Mouse (Mus musculus) thymus, adult 2 months (tissue): ENCODE results near the gene Col8a1. TPM values are rescaled to one million over a fixed set of nuclear protein-coding genes. Genes with fewer than 3 reads are reported as not detected.

Experiments used
- DNase-seq: peaks from one replicate; pipeline ENCODE4 v3.0.0; 2021
- H3K27ac ChIP-seq: fragments of 200-500 bp; 2 replicates; pipeline ENCODE4 v1.5.1; 2012; ENCODE audit warnings: low read length, control low read depth; ENCODE audit not compliant: control insufficient read depth, insufficient read depth
- H3K27me3 ChIP-seq: fragments of 200-500 bp; 2 replicates; pipeline ENCODE4 v1.6.1; 2012; ENCODE audit warnings: mild to moderate bottlenecking, low read length, moderate library complexity, mixed read lengths; ENCODE audit not compliant: control insufficient read depth, insufficient read depth
- H3K36me3 ChIP-seq: fragments of 200-500 bp; 2 replicates; pipeline ENCODE4 v1.6.1; 2012; ENCODE audit warnings: mild to moderate bottlenecking, low read length, moderate library complexity; ENCODE audit not compliant: control insufficient read depth, insufficient read depth
- H3K4me1 ChIP-seq: fragments of 200-500 bp; replicated peaks from 2 replicates; pipeline ENCODE4 v1.6.1; 2012; ENCODE audit warnings: low read length; ENCODE audit not compliant: control insufficient read depth, insufficient read depth
- H3K4me3 ChIP-seq: fragments of 200-500 bp; 2 replicates; pipeline ENCODE4 v1.5.1; 2012; ENCODE audit warnings: mild to moderate bottlenecking, low read length, control low read depth, moderate library complexity; ENCODE audit not compliant: control insufficient read depth, insufficient read depth
- CTCF ChIP-seq: fragments of 200-500 bp; IDR thresholded peaks from 2 replicates; pipeline ENCODE4 v1.5.1; 2012; ENCODE audit warnings: mild to moderate bottlenecking, control low read depth, low read length, moderate library complexity, borderline replicate concordance; ENCODE audit not compliant: control insufficient read depth, poor library complexity, insufficient read depth; ENCODE audit errors: extremely low read depth
- POLR2A ChIP-seq: fragments of 200-500 bp; IDR thresholded peaks from 2 replicates; pipeline ENCODE4 v1.6.1; 2012; ENCODE audit warnings: mild to moderate bottlenecking, low read length, control low read depth, moderate library complexity; ENCODE audit not compliant: control insufficient read depth, poor library complexity, insufficient read depth; ENCODE audit errors: extremely low read depth
- WGBS: fragments of 180-500 bp; shearing (Covaris S2); methylation state at CpG from one replicate; pipeline ENCODE4 v1.1.7; 2018; 5-methylcytosine and 5-hydroxymethylcytosine counted together
- polyA plus RNA-seq: library from polyadenylated mRNA; depleted of rRNA; stranded (reverse); fragments of >200 nt; gene quantifications from 2 replicates; pipeline ENCODE4 v1.2.3, GENCODE M21; 2012; rRNA removed

Col8a1 gene
- polyA plus RNA-seq, 1 experiment = 0.26 TPM

- Histone ChIP-seq H3K27me3 (no peaks in the 10 kb centered on the region), H3K27ac (no peak overlapping the region), H3K4me3 (no peak overlapping the region), H3K4me1 (no peaks in the 10 kb centered on the region), H3K36me3 (no peaks in the 10 kb centered on the region)
- TF ChIP-seq CTCF (no peak), POLR2A (no peak)
- WGBS = 96% methylated on average over 1 of the region's 1 CpGs
- DNase-seq = no peak
These were observed 178.7 kb downstream of the Col8a1 start for GRCm38 (mm10) chr16:57575764-57576388.

Other genes with a start within 250 kb of the Col8a1 start
- 6.2 and 8.4 TPM in 2 replicates for gene Cmss1, start 147.9 kb downstream of the Col8a1 start, polyA plus RNA-seq